Mouse (Mus musculus) right cerebral cortex, postnatal 25 days (tissue): ENCODE results near the gene Elmod3.
"Not testable (repeated sequence)": the region's sequence is repeated elsewhere in the genome, so short reads cannot be mapped to it uniquely, and the experiment has no call there.

ENCODE experiments used
- DNase-seq: peaks from one replicate; pipeline ENCODE4 v3.0.0; 2022

Gene Elmod3

DNA sequence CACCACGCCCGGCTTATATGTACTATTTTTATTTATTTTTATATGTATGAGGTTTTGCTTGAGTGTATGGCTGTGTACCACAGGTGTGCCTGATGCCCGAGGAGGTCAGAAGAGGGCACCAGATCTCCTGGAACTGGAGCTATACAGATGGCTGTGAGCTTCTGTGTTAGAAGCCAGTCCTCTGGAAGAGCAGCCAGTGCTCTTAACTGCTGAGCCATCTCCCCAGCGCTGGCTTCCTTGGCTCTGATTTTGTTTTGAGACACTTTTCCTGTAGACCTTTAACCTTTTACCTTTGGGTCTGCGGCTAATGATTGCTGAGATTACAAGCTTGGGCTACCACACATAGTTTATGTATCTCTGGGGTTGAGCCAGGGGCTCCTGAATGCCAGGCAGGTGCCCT is 30.7 kb downstream of the Elmod3 start:
- DNase-seq = no peak

DNA sequence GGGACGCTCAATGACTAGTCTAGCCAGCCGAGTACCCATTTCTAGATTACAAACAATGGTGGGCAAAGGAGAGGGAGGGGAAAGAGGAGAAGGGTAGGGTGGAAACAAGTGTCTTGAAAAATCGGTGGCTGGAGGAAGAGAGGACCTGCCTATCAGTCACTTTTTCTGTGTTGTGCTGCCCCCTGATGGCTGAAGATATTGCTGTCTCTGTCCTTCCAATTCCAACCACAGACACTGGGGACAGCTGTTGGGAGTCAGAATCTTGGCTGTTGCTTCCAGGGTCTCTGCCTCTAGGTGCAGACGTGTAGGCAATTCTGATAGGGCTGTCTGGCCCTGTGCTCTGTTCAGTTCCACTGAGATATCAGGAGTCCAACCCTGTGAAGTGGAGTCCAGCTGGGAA is 32.2 kb downstream of the Elmod3 start:
- peak; percentile 81 for DNase-seq

DNA sequence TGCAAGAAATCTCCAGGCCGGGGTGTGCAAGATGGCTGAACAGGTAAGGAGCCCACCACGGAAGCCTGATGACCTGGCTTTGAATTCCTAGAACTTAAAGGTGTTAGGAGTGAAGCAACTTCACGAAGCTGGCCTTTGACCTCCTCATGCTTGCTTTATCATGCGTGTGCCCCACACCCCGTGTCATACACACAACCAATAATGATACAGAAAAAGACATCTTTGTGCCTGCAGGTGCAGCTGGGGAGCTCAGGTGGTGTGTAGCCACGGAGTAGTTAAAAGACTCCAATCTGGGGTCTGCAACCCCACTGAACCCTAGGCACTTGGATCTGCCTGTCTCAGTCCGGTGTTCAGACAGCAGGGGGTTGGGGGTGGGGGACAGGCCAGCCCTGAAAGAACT is 32.7 kb downstream of the Elmod3 start:
- no peak for DNase-seq

DNA sequence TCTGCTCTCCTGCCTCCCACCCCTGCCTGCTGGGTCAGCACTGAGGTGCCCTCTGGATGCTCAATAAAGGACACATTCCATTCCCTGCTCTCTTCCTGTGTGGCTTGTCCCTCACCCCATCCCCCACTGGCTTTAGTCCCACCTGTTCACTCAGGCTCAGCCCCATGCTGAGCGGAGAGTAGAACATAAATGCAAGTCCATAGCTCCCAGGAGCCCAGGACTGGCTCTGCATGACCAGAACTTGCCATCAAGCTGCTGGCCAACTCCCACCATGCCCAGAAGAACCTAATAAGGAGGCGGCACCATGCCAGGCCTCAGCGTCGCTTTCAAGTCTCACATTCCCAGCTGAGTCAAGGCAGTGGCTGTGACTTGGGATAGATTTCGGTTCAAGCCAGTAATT is 35.3 kb downstream of the Elmod3 start:
- DNase-seq = no peak

DNA sequence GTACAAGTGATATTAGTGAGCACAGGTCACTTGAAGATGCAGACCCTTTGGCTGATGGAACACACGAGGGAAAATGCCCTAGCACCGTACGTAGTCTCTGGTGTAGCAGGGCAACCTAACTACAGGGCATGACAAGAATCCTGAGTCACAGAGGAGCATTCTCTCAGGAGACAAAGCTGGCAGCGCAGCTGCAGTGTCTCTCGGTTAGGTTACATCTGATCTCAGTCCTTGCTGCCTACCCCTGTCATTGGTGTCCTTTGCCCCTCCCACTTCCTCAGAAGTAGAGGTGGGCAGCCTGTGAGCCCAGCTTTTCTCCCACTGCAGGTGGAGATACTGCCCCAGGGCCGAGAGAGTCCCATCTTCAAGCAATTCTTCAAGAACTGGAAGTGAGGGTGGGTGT is 35.7 kb downstream of the Elmod3 start:
- no peak for DNase-seq

DNA sequence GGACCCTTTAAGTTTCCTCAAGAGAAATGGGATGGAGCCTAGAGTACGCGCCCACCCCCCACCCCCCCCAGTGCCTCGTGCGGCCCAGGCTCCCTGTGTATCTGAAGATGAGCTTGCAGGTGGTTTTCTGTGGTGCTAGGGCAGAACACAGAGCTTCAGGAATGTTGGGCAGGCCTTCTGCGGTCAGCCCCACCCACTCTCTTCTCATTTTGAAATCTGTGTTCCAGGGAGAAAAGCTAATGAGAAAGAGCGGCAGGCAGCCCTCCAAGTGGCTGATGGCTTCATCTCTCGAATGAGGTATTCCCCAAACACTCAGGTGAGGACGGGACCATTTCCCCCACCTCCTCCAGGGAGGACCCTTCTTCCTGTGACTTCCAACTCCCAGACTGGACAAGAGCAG is 37.4 kb downstream of the Elmod3 start:
- DNase-seq = no peak

DNA sequence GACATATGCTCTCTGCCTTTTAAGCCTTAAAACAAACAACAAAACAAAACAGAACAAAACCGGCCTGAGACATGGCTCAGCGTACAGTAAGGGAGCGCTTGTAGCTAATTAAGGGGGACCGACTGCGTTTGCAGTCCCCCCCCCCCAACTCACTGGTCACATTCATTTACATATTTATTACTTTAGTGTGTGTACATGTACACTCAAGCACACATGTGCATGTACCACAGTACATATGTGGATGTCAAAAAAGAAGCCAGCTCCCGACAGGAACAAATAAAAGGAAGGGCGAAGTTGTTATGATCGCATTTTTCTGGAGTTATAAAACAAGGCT is 45.2 kb downstream of the Elmod3 start:
- DNase-seq = no peak

DNA sequence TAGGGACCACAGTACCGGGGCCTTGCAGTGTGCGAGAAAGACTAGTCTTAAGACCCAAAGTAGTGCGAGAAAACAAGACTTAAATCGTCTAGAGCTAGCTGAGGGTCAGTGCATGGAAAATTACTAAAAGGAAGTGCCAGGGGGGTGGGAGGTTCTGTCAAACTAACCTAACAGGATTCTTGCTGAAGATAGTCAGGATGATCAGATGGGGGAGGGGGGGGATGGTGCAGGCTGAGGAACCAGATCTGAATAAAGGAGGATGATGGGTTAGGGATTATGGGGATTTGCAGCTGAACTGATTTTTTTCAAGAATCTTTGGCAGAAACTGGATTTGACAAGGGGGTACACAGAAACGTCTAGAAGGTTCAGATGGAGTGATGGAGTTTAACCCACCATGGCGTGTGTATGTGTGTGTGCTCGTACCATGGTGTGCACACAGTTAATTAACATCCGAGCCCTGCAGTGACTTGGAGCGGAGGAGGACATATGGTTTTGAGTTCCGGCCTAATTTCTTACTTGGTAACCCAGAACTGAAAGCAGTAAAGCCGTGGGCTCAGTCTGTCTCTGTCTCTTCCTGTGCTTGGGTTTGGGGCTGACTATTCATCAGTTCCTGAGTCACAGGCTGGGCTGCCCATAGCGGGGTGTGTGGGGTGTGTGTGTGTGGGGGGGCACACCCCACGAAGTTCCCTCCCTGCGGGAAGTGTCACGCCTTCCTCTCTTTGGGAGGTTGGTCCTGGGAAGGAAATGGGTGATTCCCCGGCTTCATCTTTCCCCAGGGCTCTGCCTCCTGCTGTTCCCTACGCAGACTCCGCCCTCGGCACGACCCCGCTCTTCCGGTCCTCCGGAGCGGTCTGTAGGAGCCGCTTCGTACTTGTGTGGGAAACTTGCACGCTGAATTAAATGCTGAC is 45.8 kb downstream of the Elmod3 start:
- DNase-seq = peak; percentile 48

DNA sequence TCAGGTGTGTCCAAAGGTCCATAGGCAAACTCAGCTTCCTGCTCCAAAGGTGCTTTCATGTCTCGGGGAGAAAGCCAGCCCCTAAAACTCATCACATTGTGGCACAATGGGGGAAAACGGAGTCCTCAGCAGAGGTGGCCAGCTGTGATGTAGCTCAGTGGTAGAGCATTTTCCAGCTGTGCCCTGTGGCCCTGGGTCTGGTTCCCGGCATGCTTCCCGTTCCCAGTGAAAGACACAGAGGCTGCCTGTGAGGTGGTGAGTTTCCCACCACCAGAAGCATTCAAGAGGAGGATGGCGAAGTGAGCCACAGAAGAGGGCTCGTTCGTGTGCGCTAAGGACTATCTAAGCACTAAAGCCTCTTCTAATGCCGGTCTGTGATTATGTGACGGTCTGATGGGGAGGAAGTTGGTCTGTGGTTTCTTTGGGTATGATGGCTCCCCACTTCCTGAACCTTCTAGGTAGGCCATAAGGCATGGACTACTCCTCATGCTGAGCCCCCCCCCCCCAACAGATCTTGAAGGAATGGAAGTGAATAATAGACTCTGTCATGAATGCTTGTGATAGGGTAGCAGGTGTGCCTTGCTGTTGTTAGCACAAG is 47.6 kb downstream of the Elmod3 start:
- no peak for DNase-seq

DNA sequence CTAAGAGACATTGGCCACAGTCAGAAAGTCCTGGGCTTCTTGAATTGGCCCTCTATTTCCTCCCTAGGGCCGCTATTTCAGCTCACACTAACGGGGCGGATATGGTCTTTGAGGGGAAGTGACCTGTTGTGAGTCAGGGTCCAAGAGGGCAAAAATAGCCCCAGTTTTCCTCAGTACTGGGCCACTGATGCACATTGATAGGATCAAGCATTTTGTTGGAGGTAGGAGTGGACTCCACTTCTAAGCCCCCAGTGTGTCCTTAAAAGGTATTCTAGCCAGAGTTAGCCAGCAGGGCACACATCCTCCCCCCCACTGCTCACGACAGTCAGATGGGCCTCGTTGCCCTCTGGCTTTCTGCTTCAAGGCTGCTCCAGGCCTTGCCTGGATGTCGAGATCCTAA is 48.2 kb downstream of the Elmod3 start:
- DNase-seq = no peak

DNA sequence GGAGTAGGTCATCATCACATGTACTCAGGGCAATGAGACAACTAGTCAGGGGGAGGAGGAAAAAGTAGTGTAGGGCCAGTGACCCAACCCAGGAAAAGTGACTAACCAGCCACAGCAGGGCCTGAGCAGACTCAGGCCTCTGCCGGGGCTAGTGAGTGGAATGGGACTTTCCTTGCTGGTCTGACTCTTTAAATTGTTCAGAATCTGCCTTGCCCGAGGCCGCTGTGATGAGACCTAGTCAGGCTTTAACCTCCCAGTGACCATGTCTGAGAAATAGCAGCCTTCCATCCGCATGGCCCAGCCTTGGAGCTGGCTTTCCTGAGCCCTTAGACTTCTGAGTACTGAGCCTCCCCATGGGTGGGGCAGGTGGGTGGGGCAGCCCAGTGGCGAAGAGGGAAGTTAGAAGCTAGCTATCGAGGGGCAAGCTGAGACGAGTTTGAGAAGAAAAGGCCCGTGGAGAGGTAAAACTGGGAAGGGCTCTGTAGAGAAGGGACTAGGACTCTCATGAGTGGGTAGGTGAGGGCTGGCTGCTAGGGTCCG is 49.1 kb downstream of the Elmod3 start:
- no peak for DNase-seq

DNA sequence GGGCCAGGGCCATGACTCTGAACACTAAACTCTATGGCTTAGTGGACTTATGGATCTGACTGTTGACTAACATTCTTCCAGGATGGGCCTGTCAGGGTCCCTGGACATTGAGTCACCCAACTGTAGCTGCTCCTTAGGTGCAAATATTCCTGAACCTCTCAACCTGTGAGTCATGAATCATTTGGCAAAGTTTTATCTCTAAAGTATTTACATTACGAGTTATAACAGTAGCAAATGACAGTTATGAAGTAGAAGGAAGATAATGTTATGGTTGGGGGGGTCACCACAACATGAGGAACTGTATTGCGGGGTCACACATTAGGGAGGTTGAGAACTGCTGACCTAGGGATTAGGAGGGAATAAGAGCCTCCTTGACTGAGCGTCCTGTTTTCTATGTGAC is 50.4 kb downstream of the Elmod3 start:
- DNase-seq = no peak

DNA sequence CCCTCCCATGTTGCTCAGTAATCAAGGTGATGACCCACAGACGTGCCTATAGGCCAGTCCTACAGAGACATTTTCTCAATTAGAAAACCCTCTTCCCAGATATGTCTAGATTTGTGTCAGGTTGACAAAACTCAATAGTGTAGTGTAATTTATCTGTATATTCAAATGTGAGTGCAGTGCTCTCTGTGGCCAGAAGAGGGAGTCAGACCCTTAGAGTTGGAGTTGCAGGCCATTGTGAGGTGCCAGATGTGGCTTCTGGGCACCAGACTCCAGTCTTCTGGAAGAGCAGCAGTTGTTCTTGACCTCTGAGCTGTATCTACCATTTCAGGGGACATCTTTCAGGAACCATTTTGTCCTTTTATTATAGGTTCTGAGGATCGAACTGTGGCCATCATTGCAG is 51.1 kb downstream of the Elmod3 start:
- no peak for DNase-seq

DNA sequence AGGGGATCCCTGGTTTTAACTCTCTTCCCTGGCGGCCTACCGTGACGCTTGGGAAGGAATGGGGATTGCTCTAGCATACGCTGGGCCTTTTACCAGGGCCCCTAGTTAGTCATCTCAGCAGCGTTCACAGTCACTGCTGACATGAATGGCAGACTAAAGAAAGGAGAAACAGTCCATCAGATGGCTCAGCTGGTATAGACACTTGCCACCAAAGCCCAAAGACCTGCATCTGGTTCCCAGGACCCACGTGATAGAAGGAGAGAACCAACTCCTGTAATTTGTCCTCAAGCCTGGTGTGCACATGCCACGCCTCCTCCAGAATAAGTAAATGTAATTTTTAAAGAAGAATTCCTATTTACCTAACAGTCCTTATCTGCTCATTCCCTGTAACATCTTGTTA is 52.8 kb downstream of the Elmod3 start:
- DNase-seq = no peak

DNA sequence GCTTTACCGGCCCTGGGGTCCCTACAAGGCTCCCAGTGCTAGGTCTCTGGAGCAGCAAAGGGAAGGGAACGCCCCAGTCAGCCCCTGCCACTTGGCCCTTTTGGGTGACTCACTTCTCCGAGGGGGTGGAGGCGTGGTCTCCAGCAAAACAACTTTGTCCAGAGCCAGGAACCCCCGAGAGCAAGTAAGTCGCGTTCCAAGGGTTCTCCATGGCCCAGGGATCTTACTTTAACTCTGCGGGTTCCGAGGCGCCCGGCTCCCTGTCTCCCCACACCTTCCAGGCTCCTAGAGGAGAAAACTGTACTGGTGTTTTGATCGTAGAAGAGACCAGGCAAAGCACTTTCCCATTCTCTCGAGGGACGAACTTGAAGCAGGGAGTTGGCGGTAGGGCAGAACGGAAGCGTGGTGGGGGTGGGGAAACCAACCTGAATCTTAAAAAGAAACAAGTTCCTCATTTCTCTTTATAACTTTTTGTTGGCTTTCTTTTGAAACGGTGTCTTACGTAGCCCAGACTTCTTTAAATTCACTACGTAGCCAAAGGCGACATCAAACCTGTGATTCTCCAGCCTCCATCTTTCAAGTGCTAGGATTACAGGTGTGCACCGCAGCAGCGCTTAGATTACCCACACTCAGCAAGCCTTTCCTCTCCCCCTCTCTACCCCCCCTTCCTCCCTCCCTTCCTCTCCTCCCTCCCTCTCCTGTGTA is 53.8 kb downstream of the Elmod3 start, which contains the start of gene Capg:
TSS of gene Capg (plus strand) at position 109 of the 705 bp plus-strand sequence.
- no peak for DNase-seq

DNA sequence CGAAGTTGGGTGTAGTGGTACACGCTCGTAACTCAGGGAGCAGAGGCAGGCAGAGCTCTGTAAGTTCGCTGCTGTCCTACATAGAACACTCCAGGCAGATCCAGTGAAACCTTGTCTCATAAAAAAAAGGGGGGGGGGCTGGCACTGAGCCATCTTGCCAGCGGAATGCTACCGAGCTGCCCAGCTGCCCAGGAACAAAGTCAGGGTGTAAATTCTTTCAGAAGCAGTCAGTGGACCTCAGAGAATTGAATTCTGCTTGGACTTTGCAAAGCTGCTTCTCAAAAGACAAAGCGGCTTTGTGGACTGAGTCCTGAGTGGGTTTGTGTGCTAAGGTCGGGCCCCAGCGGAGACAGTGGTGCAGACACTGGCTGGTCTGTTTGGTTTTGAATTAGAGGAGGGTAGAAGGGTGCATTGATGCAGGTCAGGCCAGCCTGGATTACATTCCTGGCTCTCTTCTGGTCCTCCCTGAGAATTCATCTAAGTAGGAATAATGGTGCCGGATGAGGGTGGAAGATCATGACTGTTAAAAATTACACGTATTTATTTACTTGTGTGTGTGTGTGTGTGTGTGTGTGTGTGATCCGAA is 54.9 kb downstream of the Elmod3 start:
- DNase-seq = no peak

DNA sequence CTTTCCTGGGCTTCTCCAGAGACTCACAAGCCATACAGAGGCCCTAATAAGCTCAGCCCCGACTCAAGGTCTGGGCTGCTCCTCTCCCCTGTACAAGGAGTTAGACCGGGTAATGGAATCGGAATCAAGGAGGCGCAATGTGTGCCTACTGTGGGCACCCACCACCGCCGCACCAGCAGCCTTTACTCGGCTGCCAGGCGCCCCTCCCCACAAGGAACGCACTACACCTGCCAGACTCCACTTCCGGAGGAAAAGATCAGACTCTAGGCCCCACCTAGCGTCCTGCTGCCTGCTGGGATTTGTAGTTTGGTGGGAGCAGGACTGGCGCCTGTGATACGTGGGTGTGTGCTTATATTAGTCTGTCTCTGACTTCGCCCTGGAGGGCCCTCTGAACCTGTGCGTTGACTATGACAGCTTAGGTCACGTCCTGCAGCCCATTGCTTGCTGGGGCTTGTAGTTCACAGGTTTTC is 59.6 kb downstream of the Elmod3 start:
- DNase-seq = peak; percentile 83

DNA sequence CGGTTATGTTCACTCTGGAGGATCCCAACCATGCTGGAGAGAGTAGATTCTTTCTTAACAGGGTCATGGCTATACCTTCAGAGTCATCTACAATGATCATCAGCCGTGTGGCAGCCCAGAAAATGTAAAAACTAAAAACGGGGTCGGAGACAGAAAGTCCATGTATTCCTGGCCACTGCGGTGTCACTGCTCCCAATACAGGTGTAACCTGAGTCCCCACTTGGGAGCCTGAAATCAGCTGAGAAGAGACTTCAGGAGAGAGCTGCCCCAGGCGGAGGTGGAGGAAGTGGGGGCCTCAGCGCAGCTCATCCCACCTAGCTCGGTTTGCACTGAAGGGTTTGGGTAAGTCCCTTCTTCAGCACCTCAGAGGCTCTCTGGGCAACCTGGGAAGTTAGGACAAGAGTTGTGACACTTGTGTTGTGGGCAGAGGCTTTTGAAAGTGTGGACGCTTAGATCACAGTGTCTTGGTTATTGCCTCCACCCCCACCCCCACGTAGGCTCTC is 60.2 kb downstream of the Elmod3 start:
- DNase-seq = no peak

DNA sequence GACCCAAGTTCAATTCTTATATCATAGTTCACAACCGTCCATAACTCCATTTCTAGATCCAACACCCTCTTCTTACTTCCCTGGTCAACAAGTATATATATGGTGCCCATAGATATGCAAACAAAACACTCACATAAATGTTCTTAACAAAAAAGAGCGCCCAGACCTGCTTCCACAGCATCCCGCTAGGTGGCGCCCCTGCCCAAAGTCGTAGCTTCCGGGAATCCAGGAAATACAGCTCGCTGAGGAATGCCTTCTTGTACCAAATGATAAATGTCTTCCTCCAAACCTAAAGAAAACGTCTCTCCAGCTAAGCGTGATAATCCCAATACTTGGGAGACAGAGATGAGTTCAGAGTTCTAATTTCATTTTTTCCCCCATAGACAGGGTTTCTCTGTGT is 63.0 kb downstream of the Elmod3 start:
- DNase-seq = peak; percentile 68

DNA sequence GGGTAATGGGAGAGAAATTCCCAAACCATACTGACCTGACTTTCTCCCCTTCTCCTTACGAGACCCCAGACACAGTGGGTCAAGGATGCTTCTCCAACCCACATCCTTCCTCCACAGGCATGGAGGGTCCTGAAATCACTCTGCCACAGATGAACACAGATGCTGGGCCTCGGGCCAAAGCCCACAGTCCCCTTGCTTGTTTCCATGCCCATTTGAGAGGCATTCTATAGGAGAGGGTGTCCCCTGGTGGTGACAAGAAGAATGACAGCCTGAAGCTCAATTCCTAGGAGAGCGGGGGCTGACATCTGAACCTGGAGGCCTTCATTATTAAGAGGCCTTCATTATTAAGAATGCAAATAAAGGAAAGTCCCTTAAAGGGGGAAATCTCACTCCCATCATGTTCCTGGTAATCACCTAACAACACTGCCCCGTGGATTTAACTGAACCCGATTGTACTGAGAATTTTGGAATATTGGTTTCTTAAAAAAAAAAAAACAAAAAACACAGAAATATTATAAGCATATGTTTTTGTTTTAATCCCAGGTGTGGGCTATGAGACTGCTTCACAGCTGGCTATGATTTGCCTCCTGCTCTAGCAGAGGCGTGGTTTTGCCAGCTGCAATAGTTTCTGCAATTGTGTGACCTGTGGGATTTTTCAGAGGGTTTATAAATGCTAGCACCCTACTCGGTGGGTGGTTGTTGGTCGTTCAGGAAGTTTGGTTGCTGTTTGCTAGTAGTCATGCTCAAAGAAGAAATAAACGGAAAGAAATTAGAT is 64.0 kb downstream of the Elmod3 start:
- DNase-seq = peak; percentile 42

DNA sequence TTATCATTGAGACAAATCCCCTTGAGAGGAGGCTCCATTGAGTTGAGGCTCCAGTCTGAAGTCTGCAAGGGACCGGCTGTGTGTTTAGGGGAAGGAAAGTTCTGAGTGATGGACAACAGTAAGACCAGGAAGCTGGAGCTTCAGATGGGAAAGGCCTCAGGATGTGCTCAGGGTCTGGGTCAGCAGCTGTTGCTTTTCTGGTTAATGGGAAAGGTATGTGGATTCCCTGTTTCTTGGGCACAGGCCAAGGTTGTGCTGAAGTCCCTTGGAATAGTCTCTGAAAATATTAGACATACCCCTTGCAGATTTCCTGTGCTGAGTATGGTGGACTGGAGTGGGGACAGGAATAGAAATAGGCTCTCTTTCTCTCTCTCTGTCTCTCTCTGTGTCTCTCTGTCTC is 64.7 kb downstream of the Elmod3 start:
- not testable (repeated sequence) for DNase-seq

DNA sequence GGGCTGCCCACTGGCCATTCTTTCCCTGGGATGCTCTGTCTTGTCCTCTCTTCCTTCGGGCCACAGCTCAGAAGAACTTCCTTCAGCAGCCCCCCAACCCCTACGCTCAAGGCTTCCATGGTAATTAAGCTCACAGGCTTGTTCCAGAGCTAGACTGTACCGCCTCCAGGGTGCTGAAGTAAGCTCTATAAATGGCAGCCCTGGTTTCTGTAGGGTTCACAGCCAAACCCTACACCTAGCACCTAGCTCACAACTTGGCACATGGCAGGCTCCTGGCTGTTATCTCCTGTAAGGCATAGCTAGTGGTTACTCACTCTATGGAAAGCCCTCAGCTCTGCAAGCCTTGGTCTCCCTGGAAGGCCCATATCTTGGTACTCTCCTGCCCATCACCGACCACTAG is 65.6 kb downstream of the Elmod3 start:
- DNase-seq = no peak
